Mouse (Mus musculus): ENCODE data around the gene Adgrb3. TPM values are rescaled to one million over a fixed set of nuclear protein-coding genes. Genes with fewer than 3 reads are reported as not detected.
A peak's percentile ranks its signal among the peaks of the same experiment; 100 is the strongest.

Adgrb3 gene
- 100 to 1,000 TPM; 132 to 135 TPM for total RNA-seq (2021)
- long read RNA-seq, partial matches to known transcripts, result 25 of 39 reads
- long read RNA-seq, other reads (novel, unspliced or antisense), result 11 of 39 reads

DNA sequence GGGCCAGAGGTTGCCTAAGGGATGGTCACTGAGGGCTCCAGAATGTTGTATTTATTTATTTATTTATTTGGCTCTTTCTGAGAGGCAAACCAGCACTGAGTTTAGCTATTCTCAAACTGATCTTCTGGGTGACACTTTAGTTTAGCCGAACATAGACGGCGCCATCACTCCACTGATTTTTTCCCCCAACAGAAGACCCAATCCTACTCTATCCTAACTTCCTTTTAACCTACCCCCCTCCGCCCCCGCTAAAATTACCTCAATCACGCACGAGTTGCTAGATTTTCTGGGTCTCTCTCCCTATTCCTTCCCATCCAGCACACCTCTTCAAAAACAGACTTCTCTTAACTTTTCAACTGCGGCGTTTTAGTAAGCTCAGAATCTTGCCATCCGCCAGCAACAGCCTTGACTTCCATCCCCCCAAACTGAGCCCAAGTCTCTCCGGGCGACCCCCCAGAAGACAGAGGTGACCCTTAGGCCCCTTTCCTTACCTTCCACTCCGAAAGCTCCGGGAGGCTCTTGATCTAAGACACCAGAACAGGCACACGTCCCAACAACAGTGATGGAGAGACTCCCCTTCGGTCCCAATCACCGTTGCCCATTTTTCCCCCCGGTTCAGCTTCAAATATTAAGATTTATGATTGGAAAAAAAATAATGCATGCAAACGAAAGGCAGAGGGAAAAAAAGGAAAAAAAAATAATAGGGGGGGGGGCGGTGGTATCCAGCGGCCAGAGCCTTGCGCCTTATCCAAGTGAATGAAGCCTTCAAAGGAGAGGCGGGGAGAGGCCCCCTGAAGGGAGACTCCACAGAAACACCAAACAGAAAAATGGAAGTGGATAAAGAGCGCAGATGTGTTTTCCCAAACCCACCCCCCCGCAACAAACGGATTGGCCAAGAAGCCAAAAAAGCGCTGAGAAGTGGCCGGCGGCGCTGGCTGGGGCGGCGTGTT, at the start of gene Adgrb3:
Adgrb3 (minus strand) TSS at position 737 of the 950 bp plus-strand sequence.
- peak in 1 of 2 experiments; percentile 55 for DNase-seq (ENCODE audit: low spot score in 2 of 2)

GRCm38 (mm10) chr1:25877526-25877925, 48.0 kb upstream of the Adgrb3 start:
- DNase-seq (ENCODE audit: low spot score in 2 of 2), result no peak

DNA sequence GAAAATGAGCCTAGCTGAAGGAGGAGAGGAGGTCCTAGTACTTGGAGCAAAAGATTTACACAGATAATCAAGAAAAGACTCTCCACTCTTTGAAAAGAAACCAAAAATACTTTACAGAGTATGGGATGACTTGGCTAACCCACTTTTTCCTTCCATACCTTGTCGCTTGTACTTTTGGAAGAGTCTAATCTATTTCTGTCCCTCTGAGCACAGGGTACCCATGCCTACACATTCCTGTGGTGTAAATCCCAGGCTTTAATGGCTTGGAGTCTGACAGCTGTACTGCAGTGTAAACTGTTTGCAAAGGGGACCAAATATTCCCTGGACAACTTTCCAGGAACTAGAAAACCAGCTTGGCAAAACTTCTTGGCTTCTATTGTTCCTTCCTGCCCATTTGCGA, 28.0 kb upstream of the Adgrb3 start:
- DNase-seq (ENCODE audit: low spot score in 2 of 2), result no peak

GRCm38 (mm10) chr1:25854451-25854978, 25.0 kb upstream of the Adgrb3 start:
- no peak for DNase-seq (ENCODE audit: low spot score in 2 of 2)

DNA sequence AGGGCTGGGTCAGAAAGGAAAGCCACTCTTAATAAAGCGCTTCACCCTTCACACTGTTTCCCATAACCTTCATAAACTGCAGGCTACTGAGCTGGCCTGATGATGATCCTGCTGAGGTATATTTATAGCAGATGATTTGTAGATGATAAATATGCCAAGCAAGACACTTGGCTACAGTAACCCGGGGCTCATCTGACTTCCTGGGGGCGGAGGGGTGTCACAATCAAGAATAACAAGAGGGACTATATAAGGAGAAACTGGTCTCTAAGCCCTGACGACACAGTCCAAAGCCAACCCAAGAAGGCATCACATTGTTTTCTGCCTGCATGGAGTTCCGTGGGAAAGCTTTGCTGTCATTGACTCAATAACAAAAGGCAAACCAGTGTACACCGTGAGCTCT, 2.8 kb upstream of the Adgrb3 start:
- no peak for DNase-seq (ENCODE audit: low spot score in 2 of 2)

DNA sequence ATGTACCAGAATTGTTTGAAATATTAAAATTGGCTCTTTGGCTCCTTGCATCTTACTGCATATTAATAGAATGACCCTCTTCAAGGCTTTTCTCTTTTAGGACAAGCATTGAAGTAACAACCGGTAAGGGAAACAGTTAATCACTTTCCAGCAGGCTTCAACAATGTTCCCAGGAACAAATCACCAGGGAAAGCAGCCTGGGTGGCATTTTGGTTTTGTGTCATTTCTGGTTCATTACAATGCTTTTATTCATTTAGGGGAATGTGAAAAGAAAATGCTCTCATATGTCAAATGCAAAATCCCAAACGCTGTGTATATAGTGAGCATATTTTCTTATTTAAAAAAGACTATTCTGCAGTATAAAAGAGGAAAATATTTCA, 2.0 kb upstream of the Adgrb3 start:
- no peak for DNase-seq (ENCODE audit: low spot score in 2 of 2)

- peak in 1 of 2 experiments; percentile 20 for DNase-seq (ENCODE audit: low spot score in 2 of 2)
Measured at GRCm38 (mm10) chr1:25830757-25831520, 1.4 kb upstream of the Adgrb3 start.

DNA sequence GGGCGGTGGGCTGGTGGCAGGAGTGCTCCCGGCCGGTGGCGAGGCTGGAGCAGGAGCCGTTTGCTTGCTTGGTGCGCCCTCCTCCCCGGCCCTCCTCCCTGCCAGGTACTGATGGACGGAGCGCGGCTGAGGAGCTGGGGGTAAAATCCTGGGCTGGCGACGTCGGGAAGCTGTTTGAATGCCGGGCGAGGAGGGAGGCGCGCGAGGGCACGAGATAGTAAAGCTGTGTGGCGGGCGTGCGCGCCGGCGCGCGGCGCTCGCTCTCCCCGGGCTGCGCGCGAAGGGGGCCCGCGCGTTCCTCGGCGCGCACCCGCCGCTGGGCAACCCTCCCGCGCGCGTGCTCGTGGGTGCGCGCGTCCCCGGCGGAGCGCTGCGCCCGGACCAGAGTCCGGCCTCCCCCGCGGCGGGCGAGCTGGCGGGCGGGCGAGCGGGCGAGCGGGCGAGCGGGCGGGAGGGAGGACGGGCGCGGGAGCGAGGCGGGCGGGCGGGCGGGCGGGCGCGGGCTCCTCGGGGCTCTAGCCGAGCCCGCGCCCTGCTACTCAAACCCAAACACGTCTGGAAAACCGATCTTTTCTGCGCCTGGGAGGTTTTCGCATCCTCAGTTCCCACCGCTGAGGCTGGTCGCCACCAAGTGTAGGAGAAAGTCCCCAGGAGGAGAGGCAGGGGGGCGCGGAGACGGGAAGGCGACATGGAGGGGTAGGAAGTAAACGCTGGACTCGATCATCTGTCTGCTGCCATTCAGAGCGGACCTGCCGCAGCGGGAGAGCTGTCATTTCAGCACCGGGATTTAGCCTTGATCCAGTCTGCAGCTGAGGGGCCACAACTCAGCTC, 629 bp upstream of the Adgrb3 start:
- DNase-seq (ENCODE audit: low spot score in 2 of 2), result peak; percentile 67 to 83

DNA sequence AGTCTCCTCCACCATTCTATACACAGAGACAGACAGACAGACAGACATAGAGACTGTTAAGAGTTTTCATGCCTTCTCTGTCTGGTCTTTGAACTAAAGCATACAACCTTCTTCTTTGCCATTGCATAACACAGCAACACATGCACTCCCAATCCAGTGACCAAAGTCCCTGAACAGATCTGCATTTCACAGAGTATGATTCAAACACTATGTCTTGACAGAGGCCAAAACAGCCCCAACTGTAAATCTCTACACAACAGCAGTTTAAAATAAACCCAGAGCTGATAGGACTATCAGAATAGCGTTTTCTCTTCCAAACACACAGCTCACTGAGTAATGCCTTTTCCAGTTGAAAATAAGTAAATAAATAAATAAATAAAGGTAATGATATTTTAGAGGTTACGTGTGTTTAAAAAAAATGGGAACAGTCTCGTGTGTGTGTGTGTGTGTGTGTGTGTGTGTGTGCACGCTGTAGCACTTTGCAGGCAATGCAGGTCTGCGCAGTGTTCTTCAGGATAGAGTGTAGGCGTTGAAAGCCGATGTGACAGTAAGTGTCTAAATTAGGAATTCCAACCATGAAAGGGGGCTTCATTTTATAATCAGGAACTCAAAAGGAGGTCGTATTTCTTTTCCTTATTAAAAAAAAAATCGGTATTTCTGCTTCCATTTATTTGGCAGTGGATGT, 1.3 kb downstream of the Adgrb3 start:
- DNase-seq (ENCODE audit: low spot score in 2 of 2), result no peak

DNA sequence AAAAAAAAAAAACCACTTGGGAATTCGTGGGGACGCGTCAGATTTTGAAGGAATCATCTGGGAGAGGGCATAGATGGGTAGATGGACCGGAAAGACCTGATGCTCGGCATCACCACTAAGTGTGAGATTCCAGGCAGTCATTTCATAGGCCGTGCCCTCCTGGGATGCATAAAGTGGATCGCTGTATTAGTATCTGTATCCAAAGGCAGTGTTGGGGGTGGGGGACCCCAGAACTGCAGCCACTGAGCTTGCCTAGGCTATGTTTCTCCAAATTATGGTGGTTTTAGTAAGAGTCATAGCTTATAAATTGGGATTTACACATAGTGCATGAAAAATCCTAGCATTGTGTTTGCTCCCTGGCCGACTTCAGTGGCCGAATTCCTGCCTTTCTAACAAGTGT, 2.1 kb downstream of the Adgrb3 start:
- DNase-seq (ENCODE audit: low spot score in 2 of 2), result peak in 1 of 2 experiments; percentile 40

GRCm38 (mm10) chr1:25826771-25827170, 2.7 kb downstream of the Adgrb3 start:
- peak; percentile 79 to 81 for DNase-seq (ENCODE audit: low spot score in 2 of 2)

DNA sequence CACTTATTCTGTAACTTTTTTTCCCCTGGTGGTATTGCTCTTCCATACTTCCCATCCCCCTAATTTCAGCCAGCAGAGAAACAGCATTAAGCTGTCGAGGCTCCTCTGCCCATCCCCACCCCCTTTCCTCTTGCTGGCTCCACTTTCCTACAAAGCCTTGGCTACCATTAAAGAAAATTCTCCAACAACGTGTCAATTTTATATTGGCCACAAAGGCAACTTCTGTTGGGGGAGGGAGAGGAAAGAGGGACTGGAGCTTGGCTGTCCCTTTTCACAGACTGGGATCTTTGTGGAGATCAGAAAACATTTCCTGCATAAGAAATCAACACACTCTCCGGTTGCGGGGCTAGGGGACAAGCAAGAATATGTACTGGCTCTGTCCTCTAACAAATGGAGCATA, 4.9 kb downstream of the Adgrb3 start:
- DNase-seq (ENCODE audit: low spot score in 2 of 2), result peak in 1 of 2 experiments; percentile 40

DNA sequence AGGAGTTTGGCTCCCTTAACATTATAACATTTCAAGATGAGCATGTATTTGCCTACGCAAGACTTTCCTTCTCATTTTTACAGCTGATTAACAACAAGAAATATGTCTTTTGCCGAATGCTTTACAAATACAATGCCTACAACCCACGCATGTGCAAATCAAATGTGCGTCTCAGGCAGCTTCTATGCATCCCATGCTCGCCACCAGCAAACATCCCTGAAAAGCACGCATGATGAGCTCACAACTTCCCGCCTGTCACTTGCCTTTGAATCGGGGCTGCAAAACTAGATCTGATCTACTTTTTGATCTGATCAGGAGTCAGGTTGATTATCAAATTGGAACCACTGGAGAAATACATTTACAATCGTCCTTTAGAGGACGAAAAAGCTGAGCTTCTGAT, 5.5 kb downstream of the Adgrb3 start:
- DNase-seq (ENCODE audit: low spot score in 2 of 2), result no peak

GRCm38 (mm10) chr1:25815491-25815890, 14.0 kb downstream of the Adgrb3 start:
- no peak for DNase-seq (ENCODE audit: low spot score in 2 of 2)

DNA sequence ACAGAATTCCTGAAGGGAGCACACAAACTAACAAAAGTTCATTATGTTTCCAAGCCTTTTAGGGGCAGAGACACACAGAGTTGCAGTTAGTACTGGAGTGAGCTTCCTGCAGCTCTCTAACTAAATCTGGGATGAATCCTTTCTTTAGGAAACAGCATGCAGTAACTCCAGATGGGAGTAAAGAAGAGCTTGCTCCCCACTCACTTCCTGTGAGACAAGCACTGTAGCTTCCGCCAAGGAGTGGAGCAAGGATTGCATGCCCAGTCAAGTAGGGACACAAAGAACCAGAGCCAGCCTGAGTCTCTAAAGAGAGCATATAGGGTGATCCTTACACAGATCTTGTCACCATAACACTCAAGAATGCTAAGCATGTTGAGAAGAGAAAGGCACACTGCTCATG, 50.7 kb downstream of the Adgrb3 start:
- DNase-seq (ENCODE audit: low spot score in 2 of 2), result no peak

- no peak for DNase-seq (ENCODE audit: low spot score in 2 of 2)
Measured at GRCm38 (mm10) chr1:25777459-25777858, 52.0 kb downstream of the Adgrb3 start.

DNA sequence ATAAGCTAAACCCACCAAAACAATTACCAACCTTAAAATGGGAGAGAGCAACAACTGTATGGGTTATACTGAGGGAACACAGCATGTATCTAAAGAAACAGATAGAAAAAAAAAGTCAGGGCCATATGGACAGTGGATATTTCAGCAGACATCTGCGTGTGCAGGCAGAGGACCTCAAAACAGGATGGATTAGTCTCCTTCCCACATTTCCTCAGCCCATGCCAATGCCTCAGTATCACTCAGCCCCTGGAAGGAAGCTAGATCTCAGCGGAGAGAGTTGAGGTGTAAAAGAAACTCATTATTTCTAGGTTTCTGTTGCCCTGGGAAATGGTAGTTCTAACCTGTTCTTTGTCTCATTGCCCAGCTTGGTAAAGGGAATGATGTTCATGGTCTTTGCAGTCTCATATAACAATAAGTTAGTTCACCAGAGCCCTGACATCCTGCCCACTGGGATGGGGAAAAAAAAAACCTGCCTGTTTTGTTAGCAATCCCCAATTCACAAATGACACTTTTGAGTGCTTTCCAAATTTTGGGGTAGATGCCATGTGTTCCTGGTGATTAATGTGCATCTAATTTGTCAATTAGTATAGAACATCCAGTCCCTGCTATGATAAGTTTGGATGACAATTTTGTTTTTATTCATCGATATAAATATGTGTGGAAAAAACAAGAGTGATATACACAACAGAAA, 53.9 kb downstream of the Adgrb3 start:
- no peak for DNase-seq (ENCODE audit: low spot score in 2 of 2)

DNA sequence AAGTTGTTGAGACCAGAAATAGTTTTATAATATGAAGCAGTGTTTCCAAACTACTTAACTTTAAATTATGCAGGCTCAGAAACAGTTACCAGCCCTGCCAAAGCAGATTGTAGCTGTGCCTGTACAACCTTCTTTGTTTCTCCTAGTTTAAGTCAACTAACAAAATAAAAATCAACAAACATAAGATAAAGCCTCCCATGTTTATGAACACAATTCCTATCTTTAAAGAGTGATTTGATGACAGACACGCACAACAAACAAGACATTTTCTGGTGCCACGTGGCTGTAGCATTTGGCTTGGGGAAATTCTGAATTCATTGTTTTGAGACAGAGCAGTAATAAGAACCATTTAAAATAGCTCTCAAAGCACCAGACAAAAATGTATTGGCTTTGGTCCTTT, 60.5 kb downstream of the Adgrb3 start:
- DNase-seq (ENCODE audit: low spot score in 2 of 2), result no peak

DNA sequence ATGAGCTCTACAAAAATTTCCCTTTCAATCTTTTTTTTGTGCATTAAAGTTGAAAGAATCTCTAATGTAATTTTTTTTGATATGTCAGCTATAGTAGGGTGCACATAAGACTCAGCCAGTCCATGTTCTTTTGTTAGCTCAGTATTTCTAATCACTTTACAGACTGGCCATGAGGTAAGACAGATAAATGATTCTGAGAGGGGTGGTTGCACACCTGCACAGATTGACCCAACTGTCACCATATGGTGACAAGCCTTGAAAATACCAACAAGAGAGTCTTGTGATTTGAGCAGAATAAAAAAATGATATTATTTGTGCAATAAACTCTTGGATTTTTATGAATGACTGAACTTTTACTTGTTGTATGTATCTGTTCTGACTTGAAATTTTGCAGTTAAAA, 74.2 kb downstream of the Adgrb3 start:
- DNase-seq (ENCODE audit: low spot score in 2 of 2), result no peak

DNA sequence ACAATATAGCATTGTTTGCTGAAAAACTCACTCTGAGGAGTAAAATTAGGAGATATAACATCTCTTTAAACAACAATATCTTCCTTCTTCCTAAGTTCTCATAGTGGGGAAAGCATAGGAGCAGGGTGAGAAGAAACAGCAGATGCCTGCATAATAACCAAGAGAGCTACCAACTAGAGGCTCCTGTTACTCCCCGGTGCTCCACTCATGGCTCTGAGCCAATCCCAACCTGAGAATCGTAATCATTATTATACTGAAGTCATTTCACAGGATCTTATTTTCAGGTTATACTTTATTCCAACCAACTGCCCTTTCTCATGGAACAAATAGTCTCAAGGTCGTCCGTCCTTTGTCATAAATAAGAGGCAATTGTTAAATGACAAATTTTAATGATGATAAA, 75.0 kb downstream of the Adgrb3 start:
- no peak for DNase-seq (ENCODE audit: low spot score in 2 of 2)

Measured in layer of hippocampus, postnatal 10 days (tissue).